Mouse (Mus musculus) adrenal gland, adult 18-20 months (tissue): ENCODE results near the gene Tmem109. TPM values are rescaled to one million over a fixed set of nuclear protein-coding genes. Genes with fewer than 3 reads are reported as not detected.

ENCODE experiments used
- DNase-seq, 2 experiments: peaks; one replicate each; pipeline ENCODE4 v3.0.0; 2021 to 2022; ENCODE audit warnings: low spot score in 2 of 2
- total RNA-seq, 2 experiments: library from RNA; stranded (reverse); gene quantifications; 1 replicate in 1 of 2; 2 replicates in 1 of 2; pipeline ENCODE4 v1.2.3; 2021

The Tmem109 gene
- total RNA-seq, 2 experiments from 2014 or later, result 110 to 148 TPM

DNA sequence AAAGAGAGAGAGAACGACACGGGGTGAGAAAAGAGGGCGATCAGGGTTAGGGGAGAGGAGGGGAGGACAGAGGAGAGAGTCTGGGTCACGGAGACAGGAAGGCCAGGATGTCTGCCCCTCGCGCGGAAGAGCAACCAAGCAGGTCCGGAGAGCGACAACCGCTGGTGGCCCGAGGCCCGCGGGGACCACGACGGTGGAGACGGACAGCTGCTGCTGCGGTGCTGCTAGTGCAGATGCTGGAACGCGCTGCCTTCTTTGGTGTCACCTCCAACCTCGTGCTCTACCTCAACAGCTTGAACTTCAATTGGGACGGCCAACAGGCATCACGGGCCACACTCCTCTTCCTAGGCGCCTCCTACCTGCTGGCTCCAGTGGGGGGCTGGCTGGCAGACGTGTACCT, 38.9 kb downstream of the Tmem109 start:
- no peak for DNase-seq

- DNase-seq, result no peak
These were observed 39.8 kb downstream of the Tmem109 start for GRCm38 (mm10) chr19:10841721-10842626.

DNA sequence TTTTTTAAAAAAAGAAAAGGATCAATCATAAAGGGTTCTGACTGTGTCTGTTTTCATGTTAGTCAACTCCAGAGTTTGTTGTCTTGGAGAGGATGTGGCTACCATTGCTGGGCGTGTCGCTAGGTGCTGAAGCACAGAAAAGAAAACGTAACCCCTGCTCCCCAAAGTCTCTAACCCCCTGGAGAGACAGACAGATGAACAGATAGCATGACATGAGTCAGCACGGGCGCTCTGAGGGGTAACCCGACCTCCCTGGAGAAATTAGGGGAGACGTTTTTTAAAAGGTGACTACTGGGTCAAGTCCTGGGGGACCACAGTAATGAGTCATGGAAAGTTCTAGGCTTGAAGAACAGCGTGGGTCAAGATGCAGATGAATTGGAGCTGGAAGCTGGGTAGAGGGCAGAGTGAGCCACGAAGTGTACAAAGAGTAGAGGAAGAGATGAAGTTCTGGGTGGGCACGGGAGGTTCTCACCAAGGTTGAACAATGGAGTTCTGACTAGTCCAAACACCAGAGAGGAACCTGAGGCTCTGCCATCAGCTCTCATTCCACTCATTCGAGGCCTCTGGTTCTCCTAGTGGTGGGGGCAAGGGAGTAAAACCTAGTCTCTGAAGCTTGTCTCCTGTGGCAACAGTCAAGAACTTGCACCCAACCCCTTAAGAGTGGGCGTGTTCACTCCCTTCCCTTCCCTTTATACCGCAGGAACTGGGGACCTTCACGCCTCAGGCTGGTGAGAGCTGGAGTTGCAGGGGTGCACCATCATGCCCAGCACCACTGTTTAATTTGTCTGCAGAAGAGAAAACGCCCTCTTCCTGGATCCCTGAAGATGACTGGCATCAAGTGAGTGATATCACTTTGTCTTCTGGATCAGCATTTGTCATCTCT, 42.5 kb downstream of the Tmem109 start, which contains the start of gene Slc15a3:
Slc15a3 (plus strand) TSS at position 718 of the 883 bp plus-strand sequence.
- no peak for DNase-seq

DNA sequence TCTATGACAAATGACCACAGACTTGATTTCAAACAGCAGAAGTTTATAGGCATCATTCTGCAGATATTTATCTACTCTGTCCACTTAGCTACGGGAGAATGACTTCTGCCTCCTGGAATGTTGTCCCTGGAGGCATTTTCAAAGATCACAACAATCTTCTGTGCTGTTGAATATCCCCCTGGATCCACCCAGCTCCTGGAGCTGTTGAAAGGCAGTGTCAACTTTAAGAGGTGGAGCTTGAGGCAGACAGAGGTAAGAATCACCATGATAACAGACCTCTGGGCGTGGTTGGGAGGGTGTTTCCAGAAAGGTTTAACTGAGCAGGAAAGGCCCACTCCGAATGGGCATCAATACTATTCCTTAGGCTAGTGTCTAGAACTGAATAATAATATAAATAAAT, 46.1 kb downstream of the Tmem109 start:
- no peak for DNase-seq

DNA sequence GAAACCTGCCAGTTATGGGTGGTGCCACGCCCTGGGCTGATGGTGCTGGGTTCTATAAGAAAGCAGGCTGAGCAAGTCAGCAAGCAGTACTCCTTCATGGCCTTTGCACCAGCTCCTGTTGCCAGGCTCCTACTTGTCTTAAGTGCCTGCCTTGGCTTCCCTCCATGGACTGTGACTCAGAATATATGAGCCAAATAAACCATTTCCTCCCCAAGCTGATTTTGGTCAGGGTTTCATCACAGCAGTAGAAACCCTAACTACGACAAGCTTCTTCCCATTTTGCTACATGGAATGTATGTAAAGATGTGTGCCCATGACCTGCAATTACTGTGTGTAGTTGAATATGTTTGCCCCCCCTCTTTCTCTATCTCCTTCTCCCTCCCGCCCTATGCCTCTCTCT, 48.2 kb downstream of the Tmem109 start:
- no peak for DNase-seq

GRCm38 (mm10) chr19:10832030-10832429, 49.8 kb downstream of the Tmem109 start:
- DNase-seq, result no peak

- peak; percentile 52 to 63 for DNase-seq
These were observed 50.4 kb downstream of the Tmem109 start for GRCm38 (mm10) chr19:10831424-10831823.

DNA sequence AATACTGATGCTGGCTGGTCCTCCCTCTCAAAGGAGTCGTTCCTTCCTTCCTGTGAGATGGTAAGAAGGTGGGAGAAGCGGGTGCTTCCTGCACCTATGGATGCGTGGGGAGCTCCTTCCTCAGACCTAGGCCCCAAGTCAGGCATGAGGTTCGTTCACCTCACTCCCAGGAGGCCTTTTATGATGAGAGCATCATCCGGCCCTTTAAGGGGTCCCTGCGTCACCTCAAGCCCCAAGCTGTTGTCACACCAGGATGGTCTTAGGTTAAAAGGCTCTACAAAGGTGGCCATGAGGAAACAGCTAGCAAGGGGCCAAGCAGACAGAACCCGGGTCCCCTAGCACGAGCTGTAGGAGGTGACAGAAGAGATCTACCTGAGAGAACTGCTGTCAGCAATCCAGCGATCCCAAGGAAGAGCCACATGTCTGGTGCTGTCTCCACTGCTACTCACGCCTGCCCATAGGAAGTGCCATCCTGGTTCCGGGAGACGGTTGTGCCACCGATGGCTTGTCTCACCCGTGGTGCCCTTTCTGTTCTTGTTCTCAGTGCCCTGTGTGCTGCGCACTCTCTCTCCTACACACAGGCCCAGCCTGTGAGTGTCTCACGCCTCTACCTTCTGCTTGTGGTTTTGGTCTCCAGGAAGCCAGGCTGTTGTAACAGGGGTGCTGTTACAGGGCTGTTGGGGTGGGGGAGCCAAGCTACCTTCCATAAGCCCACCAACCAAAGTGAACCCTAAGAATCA, 52.2 kb downstream of the Tmem109 start, which contains the start of gene Cd6:
Cd6 (minus strand) TSS at position 623 of the 740 bp plus-strand sequence.
- DNase-seq, result no peak

GRCm38 (mm10) chr19:10828321-10828720, 53.5 kb downstream of the Tmem109 start:
- no peak for DNase-seq

DNA sequence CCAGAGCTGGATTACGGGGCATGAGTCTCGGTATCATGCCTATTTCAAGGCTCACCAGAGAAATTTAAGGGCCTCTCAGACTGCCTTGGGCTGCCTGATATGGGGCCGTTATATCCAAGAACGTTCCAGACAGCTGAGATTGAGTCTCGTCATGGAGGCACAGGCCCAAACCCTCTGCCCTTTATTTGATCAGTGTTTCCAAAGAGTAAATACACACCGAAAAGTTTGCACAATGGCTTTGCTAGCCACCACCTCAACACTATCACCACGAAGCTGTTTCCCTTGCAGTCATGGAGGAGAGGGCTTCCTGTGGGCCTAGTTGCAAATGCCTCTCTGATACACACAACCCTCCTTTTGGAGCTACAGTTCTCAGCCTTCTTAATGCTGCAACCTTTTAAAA, 57.7 kb downstream of the Tmem109 start:
- DNase-seq, result no peak

- DNase-seq, result no peak
These were observed 59.3 kb downstream of the Tmem109 start for GRCm38 (mm10) chr19:10822534-10822933.

- no peak for DNase-seq
These were observed 60.5 kb downstream of the Tmem109 start for GRCm38 (mm10) chr19:10821319-10821718.

Other genes with a start within 250 kb of the Tmem109 start
- gene Vwce, start 247.8 kb downstream of the Tmem109 start, total RNA-seq, result under 1 TPM; 0.20 to 0.38 TPM
- gene Pga5, start 203.9 kb downstream of the Tmem109 start, total RNA-seq, result not detected
- gene Vps37c, start 193.3 kb downstream of the Tmem109 start, total RNA-seq, result 10 to 100 TPM; 19.3 to 26.8 TPM
- under 1 TPM in 1 of 2 experiments, not detected in 1; 0.38 TPM for gene Cd5, start 143.0 kb downstream of the Tmem109 start, total RNA-seq
- under 1 TPM in 1 of 2 experiments, not detected in 1; 0.32 TPM for gene Cd6, start 51.9 kb downstream of the Tmem109 start, total RNA-seq
- 1 to 10 TPM; 3.1 to 6.5 TPM for gene Slc15a3, start 42.3 kb downstream of the Tmem109 start, total RNA-seq
- 10 to 100 TPM; 17.1 to 28.0 TPM for gene Tmem132a, start 12.1 kb downstream of the Tmem109 start, total RNA-seq
- gene Prpf19, start 13.2 kb upstream of the Tmem109 start, total RNA-seq, result 100 to 1,000 TPM; 120 to 168 TPM
- gene Zp1, start 38.6 kb upstream of the Tmem109 start, total RNA-seq, result not detected
- gene Ptgdr2, start 55.2 kb upstream of the Tmem109 start, total RNA-seq, result not detected
- 10 to 100 TPM; 16.2 to 20.0 TPM for gene Ccdc86, start 67.3 kb upstream of the Tmem109 start, total RNA-seq
- 10 to 100 TPM in 1 of 2 experiments, under 1 TPM in 1; 0.51 to 25.4 TPM for gene Ms4a10, start 92.7 kb upstream of the Tmem109 start, total RNA-seq
- gene Ms4a15, start 111.2 kb upstream of the Tmem109 start, total RNA-seq, result not detected
- not detected for gene Ms4a18, start 136.0 kb upstream of the Tmem109 start, total RNA-seq
- gene Ms4a8a, start 199.1 kb upstream of the Tmem109 start, total RNA-seq, result 1 to 10 TPM; 4.7 to 6.7 TPM
- gene 1700017D01Rik, start 248.9 kb upstream of the Tmem109 start, total RNA-seq, result not detected